Mouse (Mus musculus): ENCODE results near the gene Adcyap1r1. TPM values are rescaled to one million over a fixed set of nuclear protein-coding genes. Genes with fewer than 3 reads are reported as not detected.

The Adcyap1r1 gene
- polyA plus RNA-seq, 1 experiment = 0.92 TPM

DNA sequence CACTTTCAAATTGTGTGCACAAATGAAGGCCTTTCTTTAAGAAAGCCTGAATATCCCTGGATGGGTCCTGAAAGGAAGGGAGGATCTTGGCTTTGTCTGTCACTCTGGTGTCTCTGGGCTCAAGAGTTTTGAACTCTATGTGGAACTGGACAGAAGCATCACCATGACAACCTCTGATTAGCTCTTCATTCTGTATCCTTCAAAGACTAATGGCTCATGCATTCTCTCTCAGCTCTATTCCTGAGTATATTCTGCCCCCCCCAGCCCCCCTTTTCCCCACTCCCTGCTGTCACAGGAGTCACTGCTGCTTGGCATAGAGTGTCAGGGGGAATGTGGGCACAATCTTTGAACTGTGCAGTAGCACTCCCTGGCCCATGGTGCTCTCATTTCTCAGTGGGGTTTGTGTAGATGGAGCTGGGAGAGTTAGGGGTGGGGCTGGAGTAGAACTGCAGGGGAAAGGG, 14.6 kb downstream of the Adcyap1r1 start:
- Histone ChIP-seq H3K4me1 (ENCODE audit: control insufficient read depth, insufficient read depth, low read length) (no peaks in the 10 kb centered on the region), H3K4me3 (replicated peaks; ENCODE audit: control insufficient read depth, low read depth, low read length) (no peak overlapping the region), H3K27ac (ENCODE audit: control insufficient read depth, insufficient read depth, low read depth, low read length, poor library complexity) (no peak overlapping the region)
- no peak for TF ChIP-seq POLR2A (IDR thresholded peaks at IDR 0.05; ENCODE audit: borderline replicate concordance, control insufficient read depth, low read depth, low read length)
- no peak for TF ChIP-seq CTCF (IDR thresholded peaks at IDR 0.05; ENCODE audit: control insufficient read depth, insufficient read depth, low read length)

DNA sequence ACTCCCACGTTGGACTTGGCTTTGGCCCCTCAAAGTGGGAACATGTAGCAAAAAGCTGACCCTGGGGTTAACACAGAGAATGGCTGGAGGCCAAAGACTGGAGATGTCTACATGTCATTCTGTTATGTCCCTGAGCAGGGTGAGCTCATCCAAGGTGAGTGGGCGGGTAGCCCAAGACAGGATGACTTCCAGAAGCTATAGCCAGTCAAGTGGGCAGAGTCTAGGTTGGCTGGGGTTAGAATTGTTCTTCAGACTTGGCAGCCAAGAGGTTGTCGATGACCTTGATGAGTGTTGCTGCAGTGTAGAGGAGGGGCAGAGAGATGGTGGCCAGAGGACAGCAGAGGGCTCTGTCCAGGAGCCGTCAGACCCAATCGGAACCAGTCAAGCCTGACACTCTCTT, 18.9 kb downstream of the Adcyap1r1 start:
- no peak for TF ChIP-seq CTCF (IDR thresholded peaks at IDR 0.05; ENCODE audit: control insufficient read depth, insufficient read depth, low read length)
- TF ChIP-seq POLR2A (IDR thresholded peaks at IDR 0.05; ENCODE audit: borderline replicate concordance, control insufficient read depth, low read depth, low read length) = no peak
- Histone ChIP-seq H3K4me1 (ENCODE audit: control insufficient read depth, insufficient read depth, low read length) (no peaks in the 10 kb centered on the region; the same call in 1 of the 2 replicates), H3K27ac (ENCODE audit: control insufficient read depth, insufficient read depth, low read depth, low read length, poor library complexity) (no peak overlapping the region), H3K4me3 (replicated peaks; ENCODE audit: control insufficient read depth, low read depth, low read length) (no peak overlapping the region)
- WGBS = 78% methylated on average over 5 of the region's 5 CpGs

DNA sequence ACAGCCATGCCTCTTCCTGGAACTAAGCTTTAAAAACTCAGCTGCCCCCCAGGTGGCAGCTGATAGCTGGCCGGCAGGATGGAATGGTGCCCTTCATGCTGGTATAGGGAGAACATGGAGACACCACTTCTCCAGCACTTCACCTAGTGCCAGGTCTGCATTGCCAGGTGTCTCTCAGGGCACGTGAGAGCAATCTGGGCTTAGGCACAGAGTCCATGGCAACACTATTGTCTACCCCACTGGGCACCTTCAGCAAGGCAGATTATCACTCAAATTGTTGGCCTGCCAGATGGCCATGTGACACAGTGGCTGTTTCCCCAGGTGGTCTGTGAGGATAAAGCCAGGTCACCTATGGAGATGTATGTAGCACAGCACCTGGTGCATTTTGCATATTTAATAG, 20.6 kb downstream of the Adcyap1r1 start:
- no peak overlapping the region for H3K27ac ChIP-seq (ENCODE audit: control insufficient read depth, insufficient read depth, low read depth, low read length, poor library complexity)
- WGBS = 70% methylated on average over 2 of the region's 2 CpGs
- no peak overlapping the region for H3K4me3 ChIP-seq (replicated peaks; ENCODE audit: control insufficient read depth, low read depth, low read length)
- no peaks in the 10 kb centered on the region; the same call in 1 of the 2 replicates for H3K4me1 ChIP-seq (ENCODE audit: control insufficient read depth, insufficient read depth, low read length)
- no peak for TF ChIP-seq POLR2A (IDR thresholded peaks at IDR 0.05; ENCODE audit: borderline replicate concordance, control insufficient read depth, low read depth, low read length)
- no peak for TF ChIP-seq CTCF (IDR thresholded peaks at IDR 0.05; ENCODE audit: control insufficient read depth, insufficient read depth, low read length)

DNA sequence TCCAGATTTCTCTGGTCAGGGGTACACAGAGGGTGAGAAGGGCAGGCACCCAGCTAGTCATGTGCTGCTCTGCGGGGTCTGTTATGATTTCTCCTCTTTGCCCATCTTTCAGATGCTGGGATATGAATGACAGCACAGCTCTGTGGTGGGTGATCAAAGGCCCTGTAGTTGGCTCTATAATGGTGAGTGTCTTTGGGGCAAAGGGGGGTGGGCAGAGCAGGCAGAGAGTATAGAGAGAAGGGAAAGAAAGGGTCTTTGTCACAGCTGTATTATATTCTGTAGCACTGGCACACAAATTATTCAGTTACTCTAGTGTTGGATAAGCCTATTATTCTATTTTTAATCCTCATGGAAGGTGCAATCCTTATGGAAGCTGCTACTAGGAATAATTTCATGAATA, 29.2 kb downstream of the Adcyap1r1 start:
- Histone ChIP-seq H3K4me3 (replicated peaks; ENCODE audit: control insufficient read depth, low read depth, low read length) (no peak overlapping the region), H3K27ac (ENCODE audit: control insufficient read depth, insufficient read depth, low read depth, low read length, poor library complexity) (no peak overlapping the region), H3K4me1 (ENCODE audit: control insufficient read depth, insufficient read depth, low read length) (no peaks in the 10 kb centered on the region)
- WGBS = 83% methylated on average over 1 of the region's 1 CpGs
- no peak for TF ChIP-seq CTCF (IDR thresholded peaks at IDR 0.05; ENCODE audit: control insufficient read depth, insufficient read depth, low read length)
- no peak for TF ChIP-seq POLR2A (IDR thresholded peaks at IDR 0.05; ENCODE audit: borderline replicate concordance, control insufficient read depth, low read depth, low read length)

DNA sequence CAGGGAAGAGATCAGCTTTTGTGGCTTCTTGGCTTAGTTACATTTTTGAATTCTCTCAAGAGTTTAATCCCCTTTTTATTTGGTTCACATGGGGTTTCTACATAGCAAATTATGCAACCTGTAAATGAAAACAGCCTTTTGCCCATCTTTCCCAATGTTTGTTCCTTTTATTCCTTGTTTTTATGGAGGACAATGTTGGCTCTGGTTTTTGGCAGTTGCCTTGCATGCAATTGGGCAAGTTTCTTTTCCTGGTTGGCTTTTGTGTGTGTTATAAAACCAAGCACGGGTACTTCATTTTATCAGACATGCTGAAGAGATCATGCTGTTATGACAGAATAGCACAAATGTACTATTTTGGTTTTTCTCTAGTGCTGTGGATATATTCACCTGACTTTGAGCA, 30.7 kb downstream of the Adcyap1r1 start:
- 53% methylated on average over 1 of the region's 1 CpGs for WGBS
- TF ChIP-seq POLR2A (IDR thresholded peaks at IDR 0.05; ENCODE audit: borderline replicate concordance, control insufficient read depth, low read depth, low read length) (no peak), CTCF (IDR thresholded peaks at IDR 0.05; ENCODE audit: control insufficient read depth, insufficient read depth, low read length) (no peak)

DNA sequence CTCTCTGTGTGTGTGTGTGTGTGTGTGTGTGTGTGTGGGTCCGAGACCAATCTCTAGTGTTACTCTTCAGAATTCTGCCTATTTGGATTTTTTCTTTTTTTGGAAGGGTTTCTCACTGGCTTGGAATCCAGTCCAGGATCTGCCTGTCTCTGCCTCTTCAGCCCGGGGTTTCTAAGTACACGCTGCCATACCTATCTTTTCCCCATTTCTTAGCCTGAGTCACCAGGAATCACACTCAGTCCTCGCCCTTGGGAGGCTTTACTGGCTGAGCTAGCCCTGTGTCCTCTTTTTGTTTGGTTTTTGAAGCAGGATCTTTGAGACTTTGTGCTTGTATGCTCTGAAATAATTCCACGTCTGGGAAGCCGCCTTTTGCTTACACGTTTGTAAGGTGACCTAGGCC, 31.6 kb downstream of the Adcyap1r1 start:
- H3K4me3 ChIP-seq (replicated peaks; ENCODE audit: control insufficient read depth, low read depth, low read length) = no peak overlapping the region
- WGBS = 72% methylated on average over 7 of the region's 7 CpGs
- no peak overlapping the region for H3K27ac ChIP-seq (ENCODE audit: control insufficient read depth, insufficient read depth, low read depth, low read length, poor library complexity)
- no peak for TF ChIP-seq POLR2A (IDR thresholded peaks at IDR 0.05; ENCODE audit: borderline replicate concordance, control insufficient read depth, low read depth, low read length)
- TF ChIP-seq CTCF (IDR thresholded peaks at IDR 0.05; ENCODE audit: control insufficient read depth, insufficient read depth, low read length) = no peak
- no peaks in the 10 kb centered on the region for H3K4me1 ChIP-seq (ENCODE audit: control insufficient read depth, insufficient read depth, low read length)

More for the DNA sequence above, 30.7 kb downstream of the Adcyap1r1 start:
- Histone ChIP-seq H3K4me3 (replicated peaks; ENCODE audit: control insufficient read depth, low read depth, low read length) (no peak overlapping the region), H3K4me1 (ENCODE audit: control insufficient read depth, insufficient read depth, low read length) (no peaks in the 10 kb centered on the region), H3K27ac (ENCODE audit: control insufficient read depth, insufficient read depth, low read depth, low read length, poor library complexity) (no peak overlapping the region)

DNA sequence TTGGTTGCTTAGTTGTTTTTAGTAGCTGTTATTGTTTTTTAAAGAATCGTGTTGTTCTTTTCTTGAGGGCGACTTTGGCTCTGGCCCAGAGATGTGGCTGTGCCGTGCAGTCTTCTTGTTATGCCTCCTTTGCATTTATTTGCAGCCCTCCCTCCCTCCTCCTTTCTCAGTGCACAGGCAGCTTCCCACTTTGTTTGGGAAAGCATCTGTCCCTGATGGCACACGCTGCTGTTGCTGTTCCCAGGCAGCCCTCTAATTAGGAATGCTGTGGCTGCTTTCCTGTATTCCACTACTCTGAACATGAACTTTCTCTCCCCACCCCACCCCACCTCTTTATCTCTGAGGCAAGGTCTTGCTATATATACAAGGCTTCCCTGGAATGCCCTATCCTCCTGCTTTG, 32.4 kb downstream of the Adcyap1r1 start:
- WGBS = 59% methylated on average over 4 of the region's 4 CpGs
- Histone ChIP-seq H3K4me3 (replicated peaks; ENCODE audit: control insufficient read depth, low read depth, low read length) (no peak overlapping the region), H3K4me1 (ENCODE audit: control insufficient read depth, insufficient read depth, low read length) (no peaks in the 10 kb centered on the region), H3K27ac (ENCODE audit: control insufficient read depth, insufficient read depth, low read depth, low read length, poor library complexity) (no peak overlapping the region)
- no peak for TF ChIP-seq POLR2A (IDR thresholded peaks at IDR 0.05; ENCODE audit: borderline replicate concordance, control insufficient read depth, low read depth, low read length)
- TF ChIP-seq CTCF (IDR thresholded peaks at IDR 0.05; ENCODE audit: control insufficient read depth, insufficient read depth, low read length) = no peak

DNA sequence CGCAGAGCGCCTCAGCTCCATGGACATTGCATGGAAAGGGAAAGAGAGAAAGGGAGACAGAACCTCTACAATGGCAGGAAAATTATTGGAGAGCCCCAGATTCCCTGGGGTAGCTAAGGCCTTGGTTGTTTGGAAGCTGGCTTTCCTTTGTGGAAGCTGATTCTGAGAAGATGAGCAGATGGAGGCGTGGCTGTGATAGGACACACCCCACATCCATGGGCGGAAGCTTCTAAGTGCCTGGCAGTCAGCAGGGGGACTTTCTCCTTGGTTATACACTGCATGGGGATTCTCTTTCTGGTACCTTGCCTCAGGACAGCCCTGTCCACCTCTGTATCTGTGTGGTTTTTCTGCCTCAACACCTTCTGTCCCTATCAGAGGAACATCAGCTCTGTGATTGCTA, 33.4 kb downstream of the Adcyap1r1 start:
- Histone ChIP-seq H3K4me3 (replicated peaks; ENCODE audit: control insufficient read depth, low read depth, low read length) (no peak overlapping the region), H3K4me1 (ENCODE audit: control insufficient read depth, insufficient read depth, low read length) (no peaks in the 10 kb centered on the region), H3K27ac (ENCODE audit: control insufficient read depth, insufficient read depth, low read depth, low read length, poor library complexity) (no peak overlapping the region)
- no peak for TF ChIP-seq POLR2A (IDR thresholded peaks at IDR 0.05; ENCODE audit: borderline replicate concordance, control insufficient read depth, low read depth, low read length)
- TF ChIP-seq CTCF (IDR thresholded peaks at IDR 0.05; ENCODE audit: control insufficient read depth, insufficient read depth, low read length) = no peak
- 70% methylated on average over 4 of the region's 4 CpGs for WGBS

DNA sequence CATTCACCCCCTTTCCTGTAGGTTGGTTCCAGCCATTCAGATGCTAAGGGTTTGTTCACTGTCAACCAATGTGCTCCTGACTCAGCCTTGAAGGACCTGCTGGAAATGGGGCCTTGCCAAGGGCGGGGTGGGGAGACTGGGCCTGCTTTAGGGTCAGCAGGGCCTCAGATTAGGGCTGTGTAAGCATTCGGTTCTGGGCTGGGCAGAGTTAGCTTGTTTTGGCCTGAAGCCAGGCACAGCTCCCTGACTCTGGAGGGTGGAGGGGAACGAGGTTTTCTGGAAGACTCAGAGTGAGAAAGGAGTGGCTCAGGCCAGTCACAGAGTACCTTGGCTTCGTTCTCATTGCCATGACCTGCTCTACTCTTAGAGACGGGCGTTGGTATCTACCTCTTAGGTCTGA, 35.9 kb downstream of the Adcyap1r1 start:
- Histone ChIP-seq H3K27ac (ENCODE audit: control insufficient read depth, insufficient read depth, low read depth, low read length, poor library complexity) (no peak overlapping the region), H3K4me1 (ENCODE audit: control insufficient read depth, insufficient read depth, low read length) (no peaks in the 10 kb centered on the region), H3K4me3 (replicated peaks; ENCODE audit: control insufficient read depth, low read depth, low read length) (no peak overlapping the region)
- no peak for TF ChIP-seq CTCF (IDR thresholded peaks at IDR 0.05; ENCODE audit: control insufficient read depth, insufficient read depth, low read length)
- 54% methylated on average over 6 of the region's 6 CpGs for WGBS

All from bone marrow, adult 2 months (tissue).